Mouse (Mus musculus): ENCODE results near the gene Egfl8. TPM values are rescaled to one million over a fixed set of nuclear protein-coding genes. Genes with fewer than 3 reads are reported as not detected.

Gene Egfl8
- total RNA-seq, 2 experiments from 2014 or later: 6.1 to 9.9 TPM

DNA sequence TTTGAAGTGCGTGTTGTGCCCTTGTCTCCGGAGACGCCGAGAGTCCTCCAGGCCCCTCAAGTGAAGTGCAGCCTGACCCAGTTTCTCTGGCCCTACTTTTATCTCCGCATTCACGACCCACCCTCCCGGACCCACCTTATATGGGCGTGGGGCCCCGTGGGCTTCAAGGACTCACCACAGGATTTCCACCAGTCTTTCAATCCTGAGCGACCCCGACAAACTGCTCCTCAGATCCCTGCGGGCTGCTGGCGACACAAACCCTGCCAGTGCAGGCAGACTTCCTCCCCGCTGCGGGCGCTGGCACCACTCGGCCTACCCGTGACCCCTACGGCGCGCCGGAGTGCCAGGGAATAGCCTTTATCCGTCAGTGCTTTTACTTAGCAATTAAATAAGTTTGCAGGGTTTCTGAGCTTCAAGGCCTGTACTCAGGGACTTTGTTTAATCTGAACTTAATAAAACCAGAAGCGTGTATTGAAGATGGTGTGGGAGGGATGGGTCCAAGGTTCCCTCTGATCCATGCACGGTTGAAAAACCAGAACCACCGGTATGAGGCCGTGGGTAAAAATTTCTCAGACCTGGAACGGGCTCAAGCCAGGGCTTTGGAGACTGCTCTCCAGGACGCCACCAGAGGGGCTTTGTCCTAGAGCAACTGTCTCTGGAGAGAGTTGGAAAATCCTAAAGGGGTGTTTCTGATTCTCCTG, 12.3 kb upstream of the Egfl8 start, which contains the start of gene Ppt2:
Gene Ppt2, minus strand, starts transcription at position 568 of the 701 bp plus-strand sequence.
- peak; percentile 79 for DNase-seq

GRCm38 (mm10) chr17:34627093-34627942, 11.5 kb upstream of the Egfl8 start:
- peak; percentile 91 for DNase-seq

- DNase-seq: peak; percentile 55
These were observed 11.0 kb upstream of the Egfl8 start for GRCm38 (mm10) chr17:34626773-34627092.

- DNase-seq: no peak
These were observed 10.4 kb upstream of the Egfl8 start for GRCm38 (mm10) chr17:34626062-34626772.

DNA sequence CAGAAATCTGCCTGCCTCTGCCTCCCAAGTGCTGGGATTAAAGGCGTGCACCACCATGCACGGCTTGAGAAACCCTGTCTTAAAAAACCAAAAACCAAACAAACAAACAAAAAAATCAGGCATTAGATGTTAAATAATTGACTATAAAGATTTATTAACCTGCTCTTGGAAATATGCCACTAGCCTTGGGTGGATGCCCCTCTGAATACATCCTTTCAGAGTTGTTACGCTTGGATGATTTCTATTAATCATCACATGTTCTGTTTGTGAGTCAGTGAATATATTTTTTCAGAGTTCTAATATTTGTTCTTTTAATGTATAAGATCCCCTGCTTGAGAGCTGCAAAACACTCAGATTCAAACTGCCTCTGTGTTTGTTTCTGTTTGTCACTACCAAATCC, 9.2 kb upstream of the Egfl8 start:
- no peak for DNase-seq

DNA sequence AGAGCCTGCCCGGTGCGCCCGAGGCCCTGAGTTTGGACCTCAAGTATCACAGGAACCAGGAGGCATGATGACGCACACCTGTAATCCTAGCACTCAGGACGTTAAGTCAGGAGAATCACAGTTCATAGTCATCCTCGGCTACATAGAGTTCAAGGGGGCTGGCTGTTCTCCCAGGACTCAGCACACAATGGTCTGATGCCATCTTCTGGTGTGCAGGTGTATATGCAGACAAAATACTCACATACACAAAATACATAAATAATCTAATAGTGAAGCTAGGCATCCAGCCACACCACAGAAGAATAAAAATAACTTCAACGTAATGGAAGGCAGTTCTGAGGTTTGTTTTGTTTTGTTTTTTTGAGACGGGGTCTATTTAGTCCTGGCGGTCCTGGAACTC, 7.4 kb upstream of the Egfl8 start:
- DNase-seq: no peak

- no peak for DNase-seq
These were observed 5.2 kb upstream of the Egfl8 start for GRCm38 (mm10) chr17:34621006-34621405.

GRCm38 (mm10) chr17:34618999-34619398, 3.2 kb upstream of the Egfl8 start:
- peak; percentile 84 for DNase-seq

DNA sequence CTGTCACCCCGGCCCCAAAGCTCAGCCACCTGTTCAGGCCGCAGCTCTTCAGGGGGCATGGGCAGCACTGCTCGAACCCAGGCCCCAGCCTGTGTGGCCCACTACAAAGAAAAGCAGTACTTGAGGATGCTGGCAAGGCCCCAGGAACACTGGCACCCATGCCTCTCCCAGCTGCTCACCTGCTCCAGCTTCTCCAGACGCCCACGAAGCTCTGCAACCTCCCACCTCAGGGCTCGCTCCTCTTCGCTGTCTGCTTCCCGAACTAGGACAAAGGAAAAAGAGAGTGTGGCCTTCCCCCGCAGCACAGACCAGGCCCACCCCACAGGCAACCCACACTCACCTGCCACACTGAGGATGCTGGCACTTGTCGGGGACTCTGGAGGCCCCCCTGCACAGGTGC, 1.9 kb downstream of the Egfl8 start:
- DNase-seq: no peak

DNA sequence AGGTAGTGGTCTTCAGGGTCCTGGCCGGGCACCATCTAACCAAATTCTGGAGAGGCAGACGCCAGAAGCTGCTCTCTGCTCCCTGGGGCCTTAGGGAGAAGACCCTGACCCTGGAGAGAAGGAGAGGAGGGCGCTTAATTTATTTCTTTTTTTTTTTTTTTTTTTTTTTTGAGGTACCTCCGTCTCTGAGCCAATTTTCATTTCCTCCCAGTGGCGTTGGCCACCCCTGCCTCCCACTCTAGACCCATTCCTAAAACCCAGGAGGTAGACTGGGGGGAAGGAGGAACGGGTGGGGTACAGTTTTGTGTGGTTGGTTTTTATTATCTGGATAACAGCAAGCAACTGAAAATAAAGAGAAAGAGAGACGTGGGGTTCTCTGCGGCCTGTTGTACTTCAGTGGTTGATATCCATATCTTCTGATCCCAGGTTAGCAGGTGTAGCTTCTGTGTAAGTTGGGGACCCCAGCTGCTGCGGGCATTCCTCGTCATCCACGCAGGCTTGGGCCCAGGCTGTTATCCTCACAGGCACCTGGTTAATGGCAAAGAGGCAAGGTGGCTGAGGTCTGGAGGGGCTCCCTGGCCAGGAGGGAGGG, 2.6 kb downstream of the Egfl8 start:
- no peak for DNase-seq

GRCm38 (mm10) chr17:34611050-34611449, 4.7 kb downstream of the Egfl8 start:
- DNase-seq: no peak

GRCm38 (mm10) chr17:34607997-34608396, 7.8 kb downstream of the Egfl8 start:
- DNase-seq: no peak

DNA sequence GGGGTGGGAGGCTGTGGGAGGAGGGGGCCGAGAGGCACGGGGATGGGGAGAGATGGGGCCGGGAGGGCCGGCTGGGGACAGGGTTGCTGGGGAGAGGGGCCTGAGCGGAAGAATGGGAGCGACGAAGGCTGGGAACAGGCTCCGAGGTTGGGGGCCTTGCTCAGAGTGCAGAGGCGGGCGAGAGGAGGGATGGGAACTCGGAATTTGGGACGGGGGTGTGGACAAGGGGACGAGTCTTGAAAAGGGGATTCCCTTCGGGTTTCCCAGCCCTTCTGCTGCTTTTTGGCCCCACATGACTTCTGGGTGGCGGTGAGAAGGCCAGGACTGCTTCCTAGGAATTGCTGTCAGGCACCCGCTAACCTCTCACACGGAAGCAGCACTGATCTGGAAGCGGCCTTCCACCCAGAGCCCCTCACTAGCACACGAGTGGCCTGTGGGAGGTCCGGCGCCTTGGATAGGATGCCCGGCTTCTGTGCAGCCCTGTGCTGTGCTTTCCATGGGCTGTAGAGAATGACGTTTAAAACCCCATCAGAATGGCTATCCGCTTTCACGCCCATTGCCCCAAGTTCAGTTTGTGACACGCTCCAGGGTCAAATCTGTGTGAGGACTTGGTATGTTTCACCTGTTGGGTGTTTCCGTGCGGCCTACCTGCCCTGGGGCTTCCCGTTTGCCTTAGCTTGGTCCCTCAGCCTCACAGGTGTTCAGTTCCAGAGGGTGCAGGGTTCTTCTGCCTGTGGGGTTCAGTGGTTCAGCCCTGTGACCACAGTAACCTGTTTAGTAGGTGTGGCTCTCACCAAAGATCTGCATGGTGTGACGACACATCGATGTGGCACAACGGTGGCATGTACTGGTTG, 9.4 kb downstream of the Egfl8 start:
- no peak for DNase-seq

DNA sequence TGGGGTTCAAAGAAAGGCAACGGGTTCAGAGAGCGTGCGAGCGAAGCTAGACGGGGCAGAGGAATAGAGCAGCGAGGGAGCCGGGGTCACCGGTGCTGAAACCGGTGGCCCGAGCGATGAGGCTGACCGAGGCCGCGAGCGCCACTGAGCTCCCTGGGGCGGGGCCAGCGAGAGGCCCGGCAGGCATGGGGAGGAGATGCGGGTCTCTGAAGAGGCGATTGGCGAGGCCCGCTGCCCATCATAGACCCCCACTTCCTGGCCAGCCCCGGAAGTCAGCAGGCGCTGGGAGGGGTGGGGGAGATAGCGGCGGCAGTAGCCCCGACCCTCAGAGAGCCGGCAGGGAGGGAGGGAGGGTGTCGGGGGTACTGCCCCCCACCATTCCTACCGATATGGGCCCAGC, 10.2 kb downstream of the Egfl8 start:
- peak; percentile 99 for DNase-seq

- DNase-seq: peak; percentile 83
These were observed 11.1 kb downstream of the Egfl8 start for GRCm38 (mm10) chr17:34604511-34605237.

GRCm38 (mm10) chr17:34604061-34604508, 11.7 kb downstream of the Egfl8 start, which contains the start of gene Agpat1:
Gene Agpat1 (plus strand): TSS chr17:34604262.
- DNase-seq: peak; percentile 100

- DNase-seq: peak; percentile 98
These were observed 12.3 kb downstream of the Egfl8 start, which contains the start of gene Rnf5 for GRCm38 (mm10) chr17:34603375-34604060. Gene Rnf5 (minus strand): TSS chr17:34603690.

DNA sequence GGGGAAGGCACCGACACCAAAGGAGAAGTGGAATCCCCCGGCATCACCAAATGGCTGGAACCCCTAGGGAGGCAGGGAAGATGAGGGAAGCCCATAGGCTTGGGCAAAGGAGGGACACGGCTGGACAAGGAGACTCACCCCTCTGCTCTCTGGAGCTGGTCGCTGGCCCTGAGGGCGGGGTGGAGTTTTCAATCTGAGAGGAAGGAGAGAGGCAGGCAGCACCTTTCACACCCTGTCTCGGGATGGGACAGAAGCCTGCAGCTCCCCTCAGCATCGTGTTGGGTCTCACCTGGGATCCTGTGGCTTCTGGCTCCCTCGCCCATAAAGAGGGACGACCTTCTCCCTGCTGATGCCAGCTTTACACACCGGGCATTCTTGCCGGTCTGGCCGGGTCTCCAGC, 14.0 kb downstream of the Egfl8 start:
- DNase-seq: peak; percentile 1

DNA sequence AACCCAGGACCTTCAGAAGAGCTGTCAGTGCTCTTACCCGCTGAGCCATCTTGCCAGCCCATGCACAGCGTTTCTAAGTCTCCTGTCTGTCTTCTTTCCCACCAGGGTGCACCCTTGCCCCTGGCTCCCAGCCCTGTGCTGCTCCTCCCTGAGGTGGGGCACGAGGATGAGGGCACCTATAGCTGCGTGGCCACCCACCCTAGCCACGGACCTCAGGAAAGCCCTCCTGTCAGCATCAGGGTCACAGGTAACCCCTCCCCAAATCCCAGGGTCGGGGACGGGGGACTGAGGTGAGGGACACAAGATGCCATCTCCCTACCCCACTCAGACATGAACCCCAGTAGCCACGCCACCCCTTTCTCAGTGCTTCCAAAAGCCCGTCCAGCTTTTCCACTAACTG, 15.9 kb downstream of the Egfl8 start:
- DNase-seq: no peak

GRCm38 (mm10) chr17:34597566-34598095, 18.1 kb downstream of the Egfl8 start, which contains the start of gene Ager:
Gene Ager (plus strand): TSS chr17:34597862.
- DNase-seq: no peak
